Mouse (Mus musculus): ENCODE results near the gene Foxc1.

DNA sequence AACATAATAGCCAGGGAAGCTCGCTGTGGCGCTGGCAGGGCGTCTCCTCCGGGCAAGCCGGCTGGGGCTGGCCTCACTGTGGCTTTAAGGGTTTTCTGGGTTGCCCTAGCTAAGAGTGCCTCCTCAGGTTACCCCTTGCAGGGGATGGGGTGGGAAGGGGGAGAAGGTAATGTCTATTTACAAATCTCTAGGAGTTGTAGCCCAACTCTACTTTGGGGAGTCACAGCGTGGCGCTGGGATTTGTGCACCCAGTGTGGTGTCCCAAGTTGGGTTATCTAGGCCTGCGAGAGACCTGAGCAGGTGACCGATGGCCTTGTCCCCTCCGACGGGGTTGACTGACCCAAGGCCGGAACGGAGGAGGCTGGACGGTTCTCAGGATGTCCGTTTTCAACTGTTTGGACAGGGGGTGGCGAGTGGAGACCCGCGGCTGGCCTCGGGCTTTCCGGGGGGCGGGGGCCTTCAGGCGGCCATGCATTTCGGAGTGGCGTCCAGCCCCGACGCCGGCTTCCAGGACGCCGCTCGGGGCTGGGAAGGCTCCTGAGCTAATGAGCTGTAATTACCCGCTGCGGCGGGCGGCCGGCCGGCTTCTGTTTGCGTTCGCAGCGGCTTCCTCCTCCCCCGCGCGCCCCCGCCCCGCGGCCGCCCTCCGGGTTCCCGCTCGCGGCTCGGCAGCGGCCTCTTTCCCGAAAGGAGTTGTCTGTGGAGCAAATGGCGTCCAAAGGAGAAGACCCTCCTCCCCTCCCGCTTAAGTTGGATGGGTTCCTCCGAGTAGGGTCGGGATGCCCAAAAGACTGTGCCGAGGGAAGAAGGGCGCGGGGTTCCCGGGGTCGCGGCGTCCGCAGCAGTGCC is 4.5 kb downstream of the Foxc1 start:
- TF ChIP-seq HCFC1 (IDR thresholded peaks at IDR 0.05; ENCODE audit: low read depth, low read length) (no peak), POLR2A (IDR thresholded peaks at IDR 0.05; ENCODE audit: low read depth, low read length) (no peak)

All from CH12.LX (cell line).